Mouse (Mus musculus) E14TG2a.4 (cell line): ENCODE measurements around the gene Gbp2.

ENCODE experiments used
- H3K27me3 ChIP-seq: 2 replicates; pipeline ENCODE4 v1.6.1; 2014; ENCODE audit warnings: low read length, control low read depth; ENCODE audit not compliant: insufficient read depth
- H3K36me3 ChIP-seq: 2 replicates; pipeline ENCODE4 v1.6.1; 2014; ENCODE audit warnings: low read length, control low read depth; ENCODE audit not compliant: insufficient read depth
- H3K4me1 ChIP-seq: replicated peaks from 2 replicates; pipeline ENCODE4 v1.6.1; 2014; ENCODE audit warnings: low read depth, low read length, control low read depth
- H3K4me3 ChIP-seq: replicated peaks from 2 replicates; pipeline ENCODE4 v1.5.1; 2014; ENCODE audit warnings: mild to moderate bottlenecking, low read length
- H3K9me3 ChIP-seq: 2 replicates; pipeline ENCODE4 v1.6.1; 2014; ENCODE audit warnings: low read length, control low read depth
- CTCF ChIP-seq: conservative IDR thresholded peaks from 2 replicates; pipeline ENCODE4 v1.5.1; 2014; ENCODE audit warnings: low read length
- NANOG ChIP-seq: IDR thresholded peaks from 2 replicates; pipeline ENCODE4 v1.6.1; 2014; ENCODE audit warnings: borderline replicate concordance, low read length, mixed read lengths
- POU5F1 ChIP-seq: IDR thresholded peaks from 2 replicates; pipeline ENCODE4 v1.6.1; 2014; ENCODE audit warnings: low read length, borderline replicate concordance

Gene Gbp2

DNA sequence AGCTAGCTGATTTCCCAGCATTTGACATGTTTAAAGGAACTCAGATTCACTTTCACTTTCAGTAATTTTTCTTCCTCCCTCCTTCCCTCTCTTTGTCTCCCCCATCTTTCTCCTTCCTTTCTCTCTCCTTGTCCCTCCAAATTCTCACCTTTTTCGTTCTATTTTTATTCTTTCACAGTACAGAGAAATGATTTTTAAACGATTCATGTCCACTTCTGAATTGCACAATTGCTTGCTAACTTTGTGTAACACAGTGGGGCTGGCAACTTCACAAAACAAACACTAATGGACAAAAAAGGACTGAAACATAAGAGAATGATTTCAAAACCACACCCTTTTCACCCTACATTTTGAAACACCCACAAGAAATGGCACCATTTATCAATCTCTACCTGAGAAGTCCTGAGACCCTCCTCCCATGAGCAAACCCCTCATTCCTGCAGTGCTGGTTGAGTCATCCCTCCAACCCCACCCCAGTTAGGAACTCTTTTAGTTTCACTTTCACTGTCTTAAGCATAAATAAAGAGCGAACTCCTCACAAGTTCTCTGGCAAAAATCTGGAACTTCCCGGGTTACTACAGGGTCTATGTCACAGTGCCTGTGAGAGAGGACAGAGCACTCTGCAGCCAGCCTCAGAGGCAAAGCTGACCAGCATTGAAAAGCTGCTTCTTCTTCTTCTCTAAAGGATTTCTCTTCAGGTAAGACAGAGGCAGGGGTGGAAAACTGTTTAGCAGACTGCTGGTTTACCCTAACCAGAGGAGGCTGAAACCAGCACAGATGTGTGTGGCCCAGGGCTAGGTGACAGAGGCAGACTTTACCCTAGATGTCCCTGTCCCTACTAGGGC, at the start of gene Gbp2:
Gene Gbp2, plus strand, starts transcription at position 492 of the 845 bp plus-strand sequence.
- Histone ChIP-seq H3K27me3 (no peaks in the 10 kb centered on the region), H3K9me3 (no peaks in the 10 kb centered on the region), H3K4me1 (peaks cover 6% of the 10 kb centered on the region; the same call in 1 of the 2 replicates), H3K36me3 (no peaks in the 10 kb centered on the region), H3K4me3 (no peak within 1 kb of the TSS)
- no peak for TF ChIP-seq NANOG
- TF ChIP-seq POU5F1 = no peak
- no peak for TF ChIP-seq CTCF

DNA sequence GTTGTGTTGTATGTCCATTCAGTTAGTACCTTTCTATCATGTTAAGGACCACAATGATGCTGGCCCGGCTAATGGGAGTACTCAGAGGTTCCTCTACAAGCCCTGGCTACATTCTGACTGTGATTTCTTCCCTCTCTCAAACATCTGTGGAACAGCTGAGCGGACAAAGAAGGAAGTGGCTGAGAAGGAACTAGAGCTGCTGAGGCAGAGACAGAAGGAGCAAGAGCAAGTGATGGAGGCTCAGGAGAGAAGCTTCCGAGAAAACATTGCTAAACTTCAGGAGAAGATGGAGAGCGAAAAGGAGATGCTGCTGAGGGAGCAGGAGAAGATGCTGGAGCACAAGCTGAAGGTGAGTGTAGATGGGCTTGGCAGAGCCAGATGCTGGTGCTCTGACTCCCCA, 49.7 kb upstream of the Gbp2 start:
- no peaks in the 10 kb centered on the region for H3K4me1 ChIP-seq
- no peaks in the 10 kb centered on the region for H3K9me3 ChIP-seq
- H3K27me3 ChIP-seq = no peaks in the 10 kb centered on the region
- no peaks in the 10 kb centered on the region for H3K36me3 ChIP-seq
- H3K4me3 ChIP-seq = no peak overlapping the region
- TF ChIP-seq CTCF = no peak
- TF ChIP-seq POU5F1 = no peak
- no peak for TF ChIP-seq NANOG

DNA sequence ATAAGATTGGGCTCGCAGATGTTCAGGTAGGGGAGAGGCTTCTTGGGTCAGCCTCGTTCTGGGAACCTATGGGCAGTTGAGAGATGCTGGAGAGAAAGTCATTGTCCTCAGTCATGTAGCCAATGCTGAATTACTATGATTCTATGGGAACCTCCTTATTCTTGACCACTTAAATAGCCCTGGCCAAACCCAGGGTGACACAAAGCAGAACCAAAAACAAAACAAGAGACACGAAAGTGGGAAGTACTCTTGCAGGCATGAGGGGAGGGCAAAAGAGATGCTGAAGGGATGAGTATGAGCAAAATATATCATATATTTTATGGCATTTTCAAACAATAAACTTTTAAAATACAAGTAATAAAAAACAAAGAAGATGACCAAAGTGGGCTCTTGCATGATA, 43.3 kb upstream of the Gbp2 start:
- H3K36me3 ChIP-seq = no peaks in the 10 kb centered on the region
- H3K27me3 ChIP-seq = no peaks in the 10 kb centered on the region
- no peaks in the 10 kb centered on the region for H3K4me1 ChIP-seq
- H3K9me3 ChIP-seq = no peaks in the 10 kb centered on the region
- TF ChIP-seq NANOG (no peak), CTCF (no peak), POU5F1 (no peak)
- H3K4me3 ChIP-seq = no peak overlapping the region

DNA sequence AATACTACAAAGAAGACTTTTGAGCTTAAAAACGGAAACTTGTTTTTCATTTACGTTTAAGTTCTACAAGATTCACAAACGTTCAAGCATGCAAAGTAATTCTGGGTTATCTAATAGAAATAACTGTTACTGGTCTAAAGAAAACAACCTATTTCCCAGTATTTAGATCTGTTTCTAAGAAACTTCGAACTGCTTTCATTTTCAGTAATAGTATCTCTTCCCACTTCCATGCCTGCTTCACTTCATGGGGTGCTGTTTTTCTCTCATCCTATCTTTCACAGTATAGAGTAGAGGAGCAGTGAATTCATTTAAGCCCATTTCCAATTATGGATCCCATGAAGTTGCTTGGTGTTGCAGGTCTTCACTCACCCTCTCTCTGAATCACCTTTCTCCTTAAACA, 42.1 kb upstream of the Gbp2 start:
- TF ChIP-seq NANOG = no peak
- no peaks in the 10 kb centered on the region for H3K4me1 ChIP-seq
- H3K36me3 ChIP-seq = no peaks in the 10 kb centered on the region
- H3K27me3 ChIP-seq = no peaks in the 10 kb centered on the region
- H3K4me3 ChIP-seq = no peak overlapping the region
- no peaks in the 10 kb centered on the region for H3K9me3 ChIP-seq

DNA sequence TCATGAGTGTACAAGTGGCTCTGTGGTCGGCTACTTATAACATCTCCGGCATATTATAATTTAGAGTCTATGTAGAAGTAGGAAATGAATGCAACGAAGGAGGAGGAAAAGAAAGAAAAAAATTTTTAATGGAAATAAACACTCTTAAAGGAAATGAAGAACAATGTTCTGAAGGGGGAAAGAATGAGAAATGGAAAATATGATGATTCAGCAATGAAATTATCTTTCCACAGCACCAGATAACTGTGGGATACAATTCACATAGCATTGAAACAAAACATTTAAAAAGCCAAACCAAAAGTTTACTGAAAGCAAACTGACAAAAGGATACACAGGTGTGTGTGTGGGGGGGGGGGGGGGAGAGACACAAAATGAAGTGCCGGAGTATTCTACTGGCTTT, 37.3 kb upstream of the Gbp2 start:
- TF ChIP-seq POU5F1 (no peak), CTCF (no peak), NANOG (no peak)
- H3K9me3 ChIP-seq = no peaks in the 10 kb centered on the region
- no peaks in the 10 kb centered on the region for H3K36me3 ChIP-seq
- no peaks in the 10 kb centered on the region for H3K4me1 ChIP-seq
- H3K27me3 ChIP-seq = no peaks in the 10 kb centered on the region
- no peak overlapping the region for H3K4me3 ChIP-seq

DNA sequence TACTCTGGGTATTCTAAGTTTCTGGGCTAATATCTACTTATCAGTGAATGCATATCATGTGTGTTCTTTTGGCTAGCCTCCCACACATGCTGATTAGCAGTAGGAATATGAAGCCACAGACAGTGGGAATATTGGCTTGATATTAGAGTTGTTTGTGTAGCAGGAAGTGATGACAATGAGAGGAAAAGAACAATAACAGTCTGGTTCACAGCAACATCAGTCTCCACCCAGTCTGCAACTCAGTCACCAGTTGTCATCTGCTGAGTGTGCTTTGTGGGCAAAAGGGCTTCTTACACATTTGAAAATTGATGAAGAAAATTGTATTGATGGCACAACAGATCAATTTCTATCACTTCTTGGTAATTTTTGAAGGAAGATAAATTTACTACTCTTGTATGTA, 33.0 kb upstream of the Gbp2 start:
- Histone ChIP-seq H3K9me3 (no peaks in the 10 kb centered on the region), H3K4me1 (no peaks in the 10 kb centered on the region), H3K4me3 (no peak overlapping the region), H3K27me3 (no peaks in the 10 kb centered on the region), H3K36me3 (no peaks in the 10 kb centered on the region)
- TF ChIP-seq POU5F1 (no peak), NANOG (no peak), CTCF (no peak)

DNA sequence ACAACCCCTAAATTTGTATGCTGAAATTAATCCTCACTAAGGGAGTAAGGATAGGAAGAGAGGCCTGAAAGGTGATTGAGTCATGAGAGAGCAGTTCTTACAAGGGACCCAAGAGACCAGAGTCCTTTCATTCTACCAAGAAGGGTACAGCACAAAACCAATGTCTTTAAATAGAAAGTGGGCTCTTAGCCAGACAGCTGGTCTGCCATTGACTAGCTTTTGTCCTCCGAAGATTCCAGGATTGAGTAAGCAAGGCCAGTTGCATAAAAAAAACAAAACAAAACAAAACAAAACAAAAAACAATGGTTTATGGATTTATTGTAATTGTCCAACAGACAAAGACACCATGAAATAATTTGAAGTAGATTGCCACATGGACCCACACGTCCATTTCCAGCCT, 31.5 kb upstream of the Gbp2 start:
- no peaks in the 10 kb centered on the region for H3K4me1 ChIP-seq
- no peak for TF ChIP-seq CTCF
- no peak for TF ChIP-seq NANOG
- no peak for TF ChIP-seq POU5F1
- no peaks in the 10 kb centered on the region for H3K27me3 ChIP-seq
- H3K4me3 ChIP-seq = no peak overlapping the region
- no peaks in the 10 kb centered on the region for H3K9me3 ChIP-seq
- H3K36me3 ChIP-seq = no peaks in the 10 kb centered on the region

DNA sequence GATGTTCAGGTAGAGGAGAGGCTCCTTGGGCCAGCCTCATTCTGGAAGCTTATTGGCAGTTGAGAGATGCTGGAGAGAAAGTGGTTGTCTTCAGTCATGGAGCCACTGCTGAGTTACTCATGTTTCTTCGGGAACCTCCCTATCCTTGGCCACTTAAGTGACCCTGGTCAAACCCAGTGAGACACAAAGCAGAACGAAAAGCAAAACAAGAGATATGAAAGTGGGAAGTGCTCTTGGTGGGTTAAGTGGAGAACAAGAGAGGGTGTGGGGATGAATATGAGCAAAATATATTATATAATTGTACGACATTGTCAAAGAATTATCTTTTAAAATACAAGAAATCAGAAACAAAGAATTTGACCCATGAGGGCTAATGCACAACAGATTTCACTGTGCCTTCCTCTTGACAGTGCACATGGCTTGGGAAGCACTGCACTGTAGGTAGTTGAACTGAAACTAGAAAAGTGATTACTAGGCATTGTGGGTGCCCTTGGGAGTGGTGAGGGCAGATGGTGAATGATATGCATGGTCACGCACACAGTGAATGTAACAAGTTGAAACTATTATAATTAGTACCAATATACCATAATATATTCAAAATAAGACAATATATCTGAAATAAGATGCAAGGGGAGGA, 29.9 kb upstream of the Gbp2 start:
- no peaks in the 10 kb centered on the region for H3K9me3 ChIP-seq
- no peak overlapping the region for H3K4me3 ChIP-seq
- H3K36me3 ChIP-seq = no peaks in the 10 kb centered on the region
- no peaks in the 10 kb centered on the region for H3K27me3 ChIP-seq
- no peaks in the 10 kb centered on the region for H3K4me1 ChIP-seq
- TF ChIP-seq NANOG = no peak
- TF ChIP-seq CTCF = no peak
- TF ChIP-seq POU5F1 = no peak
